Mouse (Mus musculus): ENCODE measurements around the gene Alg5.

GRCm38 (mm10) chr3:54735247-54736046 is at the start of gene Alg5, which contains the start of gene Exosc8:
- peak; percentile 69; the same call in 1 of the 2 replicates for TF ChIP-seq POLR2A (IDR thresholded peaks at IDR 0.05; ENCODE audit: borderline replicate concordance, extremely low read depth, low read depth, low read length)
- peak; percentile 63 for TF ChIP-seq CTCF (IDR thresholded peaks at IDR 0.05; ENCODE audit: insufficient read depth, low read length)

All from lung, adult 2 months (tissue).